Mouse (Mus musculus): ENCODE measurements around the gene Golga7b. TPM values are rescaled to one million over a fixed set of nuclear protein-coding genes. Genes with fewer than 3 reads are reported as not detected.

Golga7b gene
- total RNA-seq, 2 experiments from 2014 or later = 0.67 to 0.83 TPM

Small RNA genes within 50 kb of the gene (microRNA-seq; reads per million reads assigned to microRNA genes)
- gene Gm26339 = not detected
- not detected for gene Mir3085

Other genes starting within 250 kb of the Golga7b start
- gene Ankrd2, start 211.6 kb upstream of the Golga7b start, total RNA-seq (2021) = not detected
- gene Hoga1, start 202.0 kb upstream of the Golga7b start, total RNA-seq (2021) = 1 to 10 TPM; 1.1 to 1.7 TPM
- not detected for gene 4933411K16Rik, start 195.3 kb upstream of the Golga7b start, total RNA-seq (2021)
- gene Morn4, start 161.2 kb upstream of the Golga7b start, total RNA-seq (2021) = 1 to 10 TPM; 3.3 to 3.7 TPM
- gene Pi4k2a, start 157.1 kb upstream of the Golga7b start, total RNA-seq (2021) = 10 to 100 TPM; 18.4 to 19.0 TPM
- gene Avpi1, start 118.5 kb upstream of the Golga7b start, total RNA-seq (2021) = 10 to 100 TPM in 1 of 2 experiments, 1 to 10 TPM in 1; 9.7 to 14.5 TPM
- 10 to 100 TPM; 20.9 to 24.3 TPM for gene Marveld1, start 100.2 kb upstream of the Golga7b start, total RNA-seq (2021)
- 10 to 100 TPM; 18.3 to 23.0 TPM for gene Zfyve27, start 83.6 kb upstream of the Golga7b start, total RNA-seq (2021)
- 1 to 10 TPM; 5.3 to 7.9 TPM for gene Sfrp5, start 45.3 kb upstream of the Golga7b start, total RNA-seq (2021)
- gene Crtac1, start 184.2 kb downstream of the Golga7b start, total RNA-seq (2021) = under 1 TPM in 1 of 2 experiments, not detected in 1; 0.10 TPM